Mouse (Mus musculus) lung, adult 18-20 months (tissue): ENCODE results near the gene Cyp24a1.

ENCODE experiments used
- DNase-seq, 2 experiments: peaks; one replicate each; pipeline ENCODE4 v3.0.0; 2022; ENCODE audit warnings: mixed read lengths in 2 of 2

Gene Cyp24a1

DNA sequence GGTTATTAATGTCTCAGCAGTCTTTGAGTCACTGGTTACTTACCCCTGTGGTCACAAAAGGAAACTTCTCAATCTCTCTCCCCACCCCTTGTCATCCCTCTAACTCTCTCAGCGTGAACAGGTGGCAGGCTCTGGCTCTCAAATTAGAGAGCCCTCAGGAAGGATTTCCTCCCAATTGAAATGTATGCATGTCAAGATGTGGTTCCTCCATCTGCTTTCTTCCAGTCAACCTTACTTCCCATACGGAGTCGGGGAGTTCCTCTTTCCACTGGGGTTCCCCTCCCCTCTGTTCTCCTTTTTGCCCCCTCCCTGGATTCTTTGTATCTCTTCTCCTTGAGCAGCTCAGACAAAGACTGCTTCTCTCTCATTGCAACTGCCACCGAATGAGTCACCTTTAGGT, 60.7 kb downstream of the Cyp24a1 start:
- no peak for DNase-seq
